ENCODE assay signal across 16 mouse cellular contexts in the genomic region with DNA sequence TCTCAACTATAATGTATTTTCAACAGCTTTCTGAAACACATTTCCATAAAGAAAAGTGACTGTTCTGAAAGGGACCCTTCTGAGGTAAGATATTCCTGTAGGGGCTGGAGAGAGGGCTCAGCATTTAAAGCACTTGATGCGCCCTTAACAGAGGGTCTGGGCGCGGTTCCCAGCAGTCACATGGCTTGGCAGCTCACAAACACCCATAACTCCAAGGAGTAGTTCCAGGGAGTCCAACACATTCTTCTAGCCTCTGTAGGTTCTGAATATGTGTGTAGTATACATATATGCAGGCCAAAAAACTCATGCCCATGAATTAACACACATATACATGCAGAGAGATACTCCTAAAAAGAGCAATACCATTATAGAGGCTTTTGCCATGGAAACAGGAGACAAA.
"Had no signal": no experiment of that assay in that cellular context is flagged by ENCODE, and none has a peak within 500 bp of the region (broad histone marks: within the 10 kb centered on the region; RNA-seq: fewer than 3 reads in every experiment).

No protein-coding gene starts in this region.

- H3K9me3 ChIP-seq: kidney, embryonic 15.5 days; midbrain, embryonic 13.5 days; neural tube, embryonic 15.5 days had no signal

- H3K9ac ChIP-seq: kidney, embryonic 15.5 days; liver, embryonic 13.5 days; midbrain, embryonic 13.5 days; neural tube, embryonic 12.5 days; neural tube, embryonic 15.5 days had no signal

- H3K27me3 ChIP-seq: kidney, embryonic 15.5 days; liver, embryonic 13.5 days; midbrain, embryonic 13.5 days; neural tube, embryonic 12.5 days; neural tube, embryonic 15.5 days had no signal

- ATAC-seq: midbrain, embryonic 13.5 days had no signal

- H3K4me1 ChIP-seq: kidney, embryonic 15.5 days; liver, embryonic 13.5 days; midbrain, embryonic 13.5 days; neural tube, embryonic 12.5 days had no signal

- DNase-seq: kidney, postnatal 10 days; kidney, postnatal 36 days; layer of hippocampus, postnatal 36 days; liver, embryonic 13.5 days; lung, adult 2 months; lung, postnatal 14 days; lung, postnatal 4 days; right cerebral cortex, adult 18-20 months; right cerebral cortex, postnatal 25 days; thymus, adult 18-20 months; thymus, postnatal 36 days had no signal

- H3K36me3 ChIP-seq: kidney, embryonic 15.5 days; liver, embryonic 13.5 days; midbrain, embryonic 13.5 days; neural tube, embryonic 12.5 days; neural tube, embryonic 15.5 days had no signal

- H3K4me2 ChIP-seq: kidney, embryonic 15.5 days; liver, embryonic 13.5 days; midbrain, embryonic 13.5 days; neural tube, embryonic 12.5 days; neural tube, embryonic 15.5 days had no signal

- H3K27ac ChIP-seq: kidney, embryonic 15.5 days; left cerebral cortex, adult 2 months; liver, embryonic 13.5 days; midbrain, embryonic 13.5 days; neural tube, embryonic 12.5 days; neural tube, embryonic 15.5 days had no signal

- H3K4me3 ChIP-seq: kidney, embryonic 15.5 days; left cerebral cortex, adult 2 months; liver, embryonic 13.5 days; midbrain, embryonic 13.5 days; neural tube, embryonic 12.5 days; neural tube, embryonic 15.5 days had no signal
